25 mouse cellular contexts compared by ENCODE assay signal in genomic region chr1:136618570-136618969, GRCm38 (mm10). TPM values are rescaled to one million over a fixed set of nuclear protein-coding genes. Genes with fewer than 3 reads are reported as not detected.
A peak's percentile ranks its signal among the peaks of the same experiment; 100 is the strongest.
DNase-seq lines count a peak whose midpoint lies in the region; ATAC-seq and TF ChIP-seq lines count a peak whose summit lies in the region.
"Had no signal": no experiment of that assay in that cellular context is flagged by ENCODE, and none has a peak within 500 bp of the region (broad histone marks: within the 10 kb centered on the region; RNA-seq: fewer than 3 reads in every experiment).

No protein-coding gene starts in this region.

- no peak for DNase-seq in thymus, postnatal 25 days
- DNase-seq in kidney, adult 8-10 months = no peak
- DNase-seq: adrenal gland, adult 8-10 months; cerebellum, adult 11 months; cerebellum, adult 9-10 months; heart, postnatal 10 days; kidney, adult 2 months; layer of hippocampus, adult 9-11 months; liver; lung, adult 2 months; midbrain, embryonic 14.5 days; right cerebral cortex, postnatal 4 days; thymus, adult 2 months; thymus, postnatal 4 days had no signal

- H3K4me2 ChIP-seq in midbrain, embryonic 13.5 days (replicated peaks) = no peak overlapping the region
- H3K4me2 ChIP-seq: heart, embryonic 13.5 days; hindbrain, embryonic 14.5 days had no signal

- no peak overlapping the region for H3K4me3 ChIP-seq in bone marrow macrophage, adult 2 months (ENCODE audit: insufficient read depth, low read length)
- no peak overlapping the region for H3K4me3 ChIP-seq in midbrain, embryonic 13.5 days (replicated peaks)
- H3K4me3 ChIP-seq: erythroblast, embryonic 14.5 days; heart, embryonic 13.5 days; megakaryocyte, embryonic 14.5 days had no signal

- H3K36me3 ChIP-seq in midbrain, embryonic 13.5 days = no peaks in the 10 kb centered on the region
- H3K36me3 ChIP-seq: heart, embryonic 13.5 days had no signal

- 95% methylated on average over 1 of the region's 1 CpGs for WGBS in midbrain, embryonic 13.5 days

- H3K27me3 ChIP-seq in midbrain, embryonic 13.5 days = no peaks in the 10 kb centered on the region
- H3K27me3 ChIP-seq: heart, embryonic 13.5 days had no signal

- H3K9me3 ChIP-seq in midbrain, embryonic 13.5 days = no peaks in the 10 kb centered on the region
- H3K9me3 ChIP-seq: heart, embryonic 13.5 days; megakaryocyte, embryonic 14.5 days had no signal

- TF ChIP-seq CTCF in bone marrow macrophage, adult 2 months (IDR thresholded peaks at IDR 0.05; ENCODE audit: low read depth, low read length) = no peak

- H3K4me1 ChIP-seq in bone marrow macrophage, adult 2 months (ENCODE audit: control insufficient read depth, insufficient read depth, low read length) = peaks cover 20% of the 10 kb centered on the region
- no peaks in the 10 kb centered on the region for H3K4me1 ChIP-seq in midbrain, embryonic 13.5 days (replicated peaks)
- H3K4me1 ChIP-seq: megakaryocyte, embryonic 14.5 days had no signal

- H3K27ac ChIP-seq in bone marrow macrophage, adult 2 months (ENCODE audit: insufficient read depth, low read depth, low read length) = 0 out of 2 replicates have a peak overlapping the region, but pooled peaks have one; percentile 1
- no peak overlapping the region for H3K27ac ChIP-seq in midbrain, embryonic 13.5 days
- H3K27ac ChIP-seq: heart, embryonic 13.5 days; hindbrain, embryonic 14.5 days; kidney, postnatal 0 days; liver, embryonic 14.5 days had no signal

- ATAC-seq in CD4-positive, CD25-positive, alpha-beta regulatory T cell, adult 4 months = peak; percentile 77
- ATAC-seq in megakaryocyte, adult 5-6 weeks (ENCODE audit: poor library complexity, severe bottlenecking) = peak; percentile 84
- ATAC-seq in midbrain, embryonic 13.5 days = no peak
- ATAC-seq: forebrain, embryonic 16.5 days had no signal

- TF ChIP-seq POLR2A in bone marrow macrophage, adult 2 months (IDR thresholded peaks at IDR 0.05; ENCODE audit: borderline replicate concordance, low read depth, low read length) = no peak

- no peak overlapping the region for H3K9ac ChIP-seq in midbrain, embryonic 13.5 days (replicated peaks)
- H3K9ac ChIP-seq: heart, embryonic 13.5 days; hindbrain, embryonic 14.5 days; liver, embryonic 14.5 days had no signal

RNA-seq across cellular contexts. Expression of gene Zfp281, which starts 6.1 kb away (rescaled TPM):
- polyA plus RNA-seq in CD4-positive, CD25-positive, alpha-beta regulatory T cell, adult 4 months (2017; shearing (Covaris generic)) = 10 to 100 TPM; 18.5 to 32.8 TPM
- polyA plus RNA-seq in bone marrow macrophage, adult 2 months (2012; ENCODE audit: insufficient read depth, insufficient read length, missing spikeins) = 13.2 and 14.8 TPM in 2 replicates
- 17.0 and 19.9 TPM in 2 replicates for total RNA-seq in megakaryocyte, adult 5-6 weeks (2015)
- 18.9 and 21.0 TPM in 2 replicates for total RNA-seq in megakaryocyte, adult 5-6 weeks (2017)
- 29.2 and 30.2 TPM in 2 replicates for polyA plus RNA-seq in midbrain, embryonic 13.5 days (2015; fragmentation: Nextera tagmentation; extraction: Ambion mirVana)
